Mouse (Mus musculus) neural tube, embryonic 12.5 days (tissue): ENCODE results near the gene Pnmal1. TPM values are rescaled to one million over a fixed set of nuclear protein-coding genes. Genes with fewer than 3 reads are reported as not detected.

Experiments used
- ATAC-seq: fragments of 200-750 bp; cut with Nextera tagmentation; 2 replicates; pipeline ENCODE4 v1.8.0; 2017; ENCODE audit warnings: low read depth, mild to moderate bottlenecking, moderate TSS enrichment, moderate library complexity; ENCODE audit not compliant: low FRiP score
- H3K27ac ChIP-seq: fragments of 300-500 bp; sonication (generic); 2 replicates; pipeline ENCODE4 v1.5.1; 2016
- H3K27me3 ChIP-seq: fragments of 300-500 bp; sonication (generic); replicated peaks from 2 replicates; pipeline ENCODE4 v1.6.1; 2016; ENCODE audit warnings: mild to moderate bottlenecking
- H3K36me3 ChIP-seq: fragments of 300-500 bp; sonication (generic); 2 replicates; pipeline ENCODE4 v1.6.1; 2016; ENCODE audit warnings: mild to moderate bottlenecking
- H3K4me1 ChIP-seq: fragments of 300-500 bp; sonication (generic); 2 replicates; pipeline ENCODE4 v1.6.1; 2016
- H3K4me2 ChIP-seq: fragments of 300-500 bp; sonication (generic); replicated peaks from 2 replicates; pipeline ENCODE4 v1.6.1; 2016; ENCODE audit warnings: mild to moderate bottlenecking
- H3K4me3 ChIP-seq: fragments of 300-500 bp; sonication (generic); 2 replicates; pipeline ENCODE4 v1.5.1; 2016
- H3K9ac ChIP-seq: fragments of 300-500 bp; sonication (generic); 2 replicates; pipeline ENCODE4 v1.6.1; 2016; ENCODE audit warnings: mild to moderate bottlenecking
- H3K9me3 ChIP-seq: fragments of 300-500 bp; sonication (generic); 2 replicates; pipeline ENCODE4 v1.6.1; 2016; ENCODE audit warnings: mild to moderate bottlenecking
- WGBS: fragments of 180-500 bp; shearing (Covaris S2); methylation state at CpG from one replicate; pipeline ENCODE4 v1.1.7; 2016; 5-methylcytosine and 5-hydroxymethylcytosine counted together
- polyA plus RNA-seq: library from polyadenylated mRNA; unstranded; fragments of >200 nt; fragmentation: Nextera tagmentation; extraction: Ambion mirVana; gene quantifications from 2 replicates; pipeline ENCODE4 v1.2.1, GENCODE M21; 2016

Pnmal1 gene
- 25.6 and 26.2 TPM in 2 replicates for polyA plus RNA-seq

GRCm38 (mm10) chr7:16959539-16960187 is at the start of gene Pnmal1:
TSS of gene Pnmal1 (plus strand) at chr7:16959679.
- no peaks in the 10 kb centered on the region for H3K27me3 ChIP-seq
- peaks cover 24% of the 10 kb centered on the region for H3K4me1 ChIP-seq
- 7% methylated on average over 17 of the region's 17 CpGs for WGBS
- no peaks in the 10 kb centered on the region for H3K36me3 ChIP-seq
- ATAC-seq = peak; percentile 95
- peak within 1 kb of the TSS; percentile 69 for H3K4me2 ChIP-seq
- H3K9me3 ChIP-seq = no peaks in the 10 kb centered on the region
- peak within 1 kb of the TSS; percentile 89 for H3K27ac ChIP-seq
- peak within 1 kb of the TSS; percentile 33 for H3K4me3 ChIP-seq
- H3K9ac ChIP-seq = peak within 1 kb of the TSS; percentile 45

GRCm38 (mm10) chr7:16909909-16910308 is 49.6 kb upstream of the Pnmal1 start:
- ATAC-seq = no peak
- no peaks in the 10 kb centered on the region for H3K9me3 ChIP-seq
- peaks cover 7% of the 10 kb centered on the region for H3K36me3 ChIP-seq
- H3K4me2 ChIP-seq = no peak overlapping the region
- no peak overlapping the region for H3K9ac ChIP-seq
- H3K27me3 ChIP-seq = no peaks in the 10 kb centered on the region
- 59% methylated on average over 10 of the region's 10 CpGs for WGBS
- no peak overlapping the region for H3K27ac ChIP-seq
- peaks cover 15% of the 10 kb centered on the region for H3K4me1 ChIP-seq
- H3K4me3 ChIP-seq = no peak overlapping the region

- Histone ChIP-seq H3K27ac (no peak overlapping the region), H3K4me2 (no peak overlapping the region), H3K4me3 (no peak overlapping the region), H3K9ac (no peak overlapping the region), H3K36me3 (peaks cover 26% of the 10 kb centered on the region), H3K4me1 (no peaks in the 10 kb centered on the region), H3K9me3 (no peaks in the 10 kb centered on the region), H3K27me3 (no peaks in the 10 kb centered on the region)
- 91% methylated on average over 3 of the region's 3 CpGs for WGBS
- ATAC-seq = no peak
These were observed 47.6 kb upstream of the Pnmal1 start for GRCm38 (mm10) chr7:16911904-16912303.

GRCm38 (mm10) chr7:16912360-16912759 is 47.1 kb upstream of the Pnmal1 start:
- no peak overlapping the region for H3K9ac ChIP-seq
- 79% methylated on average over 6 of the region's 6 CpGs for whole genome bisulfite sequencing

GRCm38 (mm10) chr7:16913806-16914452 is 45.5 kb upstream of the Pnmal1 start:
- no peak overlapping the region for H3K27ac ChIP-seq
- peaks cover 46% of the 10 kb centered on the region for H3K36me3 ChIP-seq
- 42% methylated on average over 10 of the region's 10 CpGs for WGBS
- peak; percentile 49 for ATAC-seq
- H3K4me2 ChIP-seq = no peak overlapping the region
- no peak overlapping the region for H3K4me3 ChIP-seq
- H3K27me3 ChIP-seq = no peaks in the 10 kb centered on the region
- H3K9me3 ChIP-seq = no peaks in the 10 kb centered on the region
- H3K9ac ChIP-seq = no peak overlapping the region
- peaks cover 6% of the 10 kb centered on the region for H3K4me1 ChIP-seq

More at GRCm38 (mm10) chr7:16912360-16912759, 47.1 kb upstream of the Pnmal1 start:
- Histone ChIP-seq H3K4me1 (no peaks in the 10 kb centered on the region), H3K4me3 (no peak overlapping the region), H3K4me2 (no peak overlapping the region), H3K9me3 (no peaks in the 10 kb centered on the region), H3K27ac (peak overlapping the region; percentile 42; the same call in 1 of the 2 replicates), H3K27me3 (no peaks in the 10 kb centered on the region), H3K36me3 (peaks cover 30% of the 10 kb centered on the region)
- ATAC-seq = no peak

GRCm38 (mm10) chr7:16914453-16915343 is 44.8 kb upstream of the Pnmal1 start:
- no peak overlapping the region for H3K4me3 ChIP-seq
- H3K9ac ChIP-seq = no peak overlapping the region
- no peak overlapping the region for H3K4me2 ChIP-seq
- ATAC-seq = no peak
- peaks cover 14% of the 10 kb centered on the region for H3K4me1 ChIP-seq
- 86% methylated on average over 18 of the region's 18 CpGs for WGBS
- H3K27me3 ChIP-seq = no peaks in the 10 kb centered on the region
- no peak overlapping the region for H3K27ac ChIP-seq
- H3K9me3 ChIP-seq = no peaks in the 10 kb centered on the region
- H3K36me3 ChIP-seq = peaks cover 54% of the 10 kb centered on the region

GRCm38 (mm10) chr7:16915461-16916340 is 43.8 kb upstream of the Pnmal1 start:
- Histone ChIP-seq H3K27ac (no peak overlapping the region), H3K9me3 (no peaks in the 10 kb centered on the region), H3K4me2 (no peak overlapping the region), H3K36me3 (peaks cover 57% of the 10 kb centered on the region), H3K4me1 (peaks cover 24% of the 10 kb centered on the region), H3K9ac (no peak overlapping the region), H3K4me3 (no peak overlapping the region), H3K27me3 (no peaks in the 10 kb centered on the region)
- WGBS = 93% methylated on average over 32 of the region's 32 CpGs
- ATAC-seq = no peak

GRCm38 (mm10) chr7:16916342-16917265 is 42.9 kb upstream of the Pnmal1 start:
- H3K9me3 ChIP-seq = no peaks in the 10 kb centered on the region
- H3K4me3 ChIP-seq = no peak overlapping the region
- peaks cover 62% of the 10 kb centered on the region for H3K36me3 ChIP-seq
- H3K4me2 ChIP-seq = no peak overlapping the region
- H3K27ac ChIP-seq = no peak overlapping the region
- 89% methylated on average over 29 of the region's 30 CpGs for WGBS
- ATAC-seq = no peak
- no peaks in the 10 kb centered on the region for H3K27me3 ChIP-seq
- no peak overlapping the region for H3K9ac ChIP-seq
- peaks cover 33% of the 10 kb centered on the region for H3K4me1 ChIP-seq

GRCm38 (mm10) chr7:16917447-16917846 is 42.0 kb upstream of the Pnmal1 start:
- WGBS = 77% methylated on average over 11 of the region's 11 CpGs
- Histone ChIP-seq H3K36me3 (peaks cover 62% of the 10 kb centered on the region), H3K4me1 (peaks cover 42% of the 10 kb centered on the region), H3K9ac (no peak overlapping the region), H3K9me3 (no peaks in the 10 kb centered on the region), H3K27me3 (no peaks in the 10 kb centered on the region), H3K4me2 (no peak overlapping the region), H3K4me3 (no peak overlapping the region), H3K27ac (no peak overlapping the region)
- no peak for ATAC-seq

- H3K9ac ChIP-seq = 0 out of 2 replicates have a peak overlapping the region, but pooled peaks have one; percentile 0
- H3K9me3 ChIP-seq = no peaks in the 10 kb centered on the region
- no peak overlapping the region for H3K4me3 ChIP-seq
- no peak overlapping the region for H3K4me2 ChIP-seq
- 68% methylated on average over 9 of the region's 9 CpGs for WGBS
- no peak for ATAC-seq
- peaks cover 62% of the 10 kb centered on the region for H3K36me3 ChIP-seq
- no peak overlapping the region for H3K27ac ChIP-seq
- H3K27me3 ChIP-seq = no peaks in the 10 kb centered on the region
- H3K4me1 ChIP-seq = peaks cover 46% of the 10 kb centered on the region
These were observed 41.5 kb upstream of the Pnmal1 start for GRCm38 (mm10) chr7:16918014-16918413.

GRCm38 (mm10) chr7:16918670-16919069 is 40.8 kb upstream of the Pnmal1 start:
- Histone ChIP-seq H3K4me1 (peaks cover 46% of the 10 kb centered on the region), H3K4me2 (no peak overlapping the region), H3K4me3 (no peak overlapping the region), H3K9me3 (no peaks in the 10 kb centered on the region), H3K27me3 (no peaks in the 10 kb centered on the region), H3K27ac (no peak overlapping the region), H3K36me3 (peaks cover 62% of the 10 kb centered on the region), H3K9ac (no peak overlapping the region)
- 81% methylated on average over 3 of the region's 3 CpGs for WGBS
- no peak for ATAC-seq
